In genomic region chr6:87730141-87730540, GRCm38 (mm10) we compare ENCODE assay signal across 8 mouse cellular contexts. TPM values are rescaled to one million over a fixed set of nuclear protein-coding genes. Genes with fewer than 3 reads are reported as not detected.
DNase-seq lines count a peak whose midpoint lies in the region; ATAC-seq and TF ChIP-seq lines count a peak whose summit lies in the region.

No protein-coding gene starts in this region.

- no peaks in the 10 kb centered on the region for H3K36me3 ChIP-seq in heart, embryonic 13.5 days
- no peaks in the 10 kb centered on the region for H3K36me3 ChIP-seq in ES-E14 (ENCODE audit: control insufficient read depth, insufficient read depth, low read length, poor library complexity, severe bottlenecking)
- H3K36me3 ChIP-seq in hindbrain, embryonic 10.5 days, result peaks cover 7% of the 10 kb centered on the region
- no peaks in the 10 kb centered on the region for H3K36me3 ChIP-seq in liver, embryonic 16.5 days (ENCODE audit: control insufficient read depth, insufficient read depth)

- no peaks in the 10 kb centered on the region for H3K9me3 ChIP-seq in heart, embryonic 13.5 days
- no peaks in the 10 kb centered on the region for H3K9me3 ChIP-seq in ES-E14 (ENCODE audit: control insufficient read depth, insufficient read depth, low read depth, low read length)
- H3K9me3 ChIP-seq in hindbrain, embryonic 10.5 days, result no peaks in the 10 kb centered on the region
- no peaks in the 10 kb centered on the region for H3K9me3 ChIP-seq in liver, embryonic 16.5 days (replicated peaks; ENCODE audit: control insufficient read depth, low read length)

- peaks cover 37% of the 10 kb centered on the region for H3K4me1 ChIP-seq in heart, embryonic 13.5 days
- peaks cover 0 to 3% of the 10 kb centered on the region in 2 experiments; a peak in 1 of 4 replicates for H3K4me1 ChIP-seq in ES-E14 (ENCODE audit: control insufficient read depth in 2 of 2, insufficient read depth in 2 of 2, low read length in 2 of 2, poor library complexity in 1 of 2)
- peaks cover 62% of the 10 kb centered on the region for H3K4me1 ChIP-seq in hindbrain, embryonic 10.5 days (replicated peaks)
- H3K4me1 ChIP-seq in liver, embryonic 16.5 days (ENCODE audit: control insufficient read depth, low read depth, low read length), result peaks cover 13% of the 10 kb centered on the region

- no peak overlapping the region for H3K27ac ChIP-seq in heart, embryonic 13.5 days (replicated peaks)
- H3K27ac ChIP-seq in ES-E14 (ENCODE audit: insufficient read depth, low read depth, low read length, poor library complexity, severe bottlenecking), result no peak overlapping the region
- H3K27ac ChIP-seq in hindbrain, embryonic 10.5 days, result peak overlapping the region; percentile 89
- no peak overlapping the region for H3K27ac ChIP-seq in liver, embryonic 16.5 days (ENCODE audit: low read length)

- no peak for DNase-seq in heart, adult 8-10 months (ENCODE audit: low spot score)
- DNase-seq in ES-E14 (ENCODE audit: low read depth, low spot score), result no peak
- DNase-seq in hindbrain, embryonic 10.5 days (ENCODE audit: low spot score), result no peak
- no peak for DNase-seq in adrenal gland, adult 2 months
- no peak for DNase-seq in ovary, adult 18-20 months (ENCODE audit: low spot score)
- no peak for DNase-seq in left cerebral cortex, adult 9 months (ENCODE audit: low spot score in 2 of 2)

- H3K9ac ChIP-seq in heart, embryonic 13.5 days, result peak overlapping the region; percentile 78
- no peak overlapping the region for H3K9ac ChIP-seq in ES-E14 (ENCODE audit: insufficient read depth, low read depth, low read length, poor library complexity, severe bottlenecking)
- no peak overlapping the region for H3K9ac ChIP-seq in liver, embryonic 16.5 days (ENCODE audit: low read depth, low read length)

- peaks cover 81% of the 10 kb centered on the region for H3K27me3 ChIP-seq in heart, embryonic 13.5 days (replicated peaks)
- peaks cover 78% of the 10 kb centered on the region for H3K27me3 ChIP-seq in hindbrain, embryonic 10.5 days (ENCODE audit: insufficient read depth, poor library complexity, severe bottlenecking)
- H3K27me3 ChIP-seq in liver, embryonic 16.5 days (ENCODE audit: control insufficient read depth, insufficient read depth, low read depth, low read length), result peaks cover 58% of the 10 kb centered on the region

- in situ Hi-C loops in ES-E14 (cut with MboI; ENCODE audit: low sequenced_read_pairs in 2 of 2, unreplicated experiment in 2 of 2), result no loop called here

- ATAC-seq in heart, embryonic 13.5 days (ENCODE audit: extremely low read depth, insufficient number of reproducible peaks, low FRiP score, low TSS enrichment), result no peak
- no peak for ATAC-seq in liver, embryonic 16.5 days (ENCODE audit: low read depth)

- peak overlapping the region; percentile 69 for H3K4me3 ChIP-seq in heart, embryonic 13.5 days
- H3K4me3 ChIP-seq in ES-E14 (ENCODE audit: insufficient read depth in 1 of 2, low read depth in 1 of 2, low read length in 2 of 2, poor library complexity in 1 of 2, severe bottlenecking in 1 of 2), result peak overlapping the region; percentile 70 to 71
- H3K4me3 ChIP-seq in hindbrain, embryonic 10.5 days, result peak overlapping the region; percentile 78
- H3K4me3 ChIP-seq in liver, embryonic 16.5 days (ENCODE audit: low read depth, low read length), result no peak overlapping the region

- 17% methylated on average over 13 of the region's 13 CpGs for WGBS in heart, embryonic 13.5 days
- WGBS in hindbrain, embryonic 10.5 days, result 14% methylated on average over 13 of the region's 13 CpGs
- 30% methylated on average over 13 of the region's 13 CpGs for WGBS in liver, embryonic 16.5 days (ENCODE audit: insufficient replicate concordance)

- H3K4me2 ChIP-seq in heart, embryonic 13.5 days, result peak overlapping the region; percentile 98
- peak overlapping the region; percentile 43 for H3K4me2 ChIP-seq in liver, embryonic 16.5 days (ENCODE audit: low read depth, low read length)

TF ChIP-seq in ES-E14, 5 proteins besides CTCF, POLR2A, EP300 and RAD21:
- no peak for TF ChIP-seq ZNF384 (IDR thresholded peaks at IDR 0.05; ENCODE audit: low read depth, low read length)
- TF ChIP-seq CHD2 (IDR thresholded peaks at IDR 0.05; ENCODE audit: low read depth, low read length), result no peak
- TF ChIP-seq ZC3H11A (IDR thresholded peaks at IDR 0.05; ENCODE audit: borderline replicate concordance, low read depth, low read length), result no peak
- no peak for TF ChIP-seq HCFC1 (IDR thresholded peaks at IDR 0.05; ENCODE audit: borderline replicate concordance, insufficient read depth, low read length)
- no peak for TF ChIP-seq MAFK (IDR thresholded peaks at IDR 0.05; ENCODE audit: insufficient read depth, low read depth, low read length)

RNA-seq across cellular contexts. Expression of gene Efcc1, which starts 0.5 kb away (rescaled TPM):
- polyA plus RNA-seq in heart, embryonic 13.5 days (2015; fragmentation: Nextera tagmentation; extraction: Ambion mirVana), result 0.43 and 0.52 TPM in 2 replicates
- 1 to 10 TPM in 3 of 4 experiments, under 1 TPM in 1; 0.53 to 1.2 (median 1.1) TPM for total RNA-seq in heart, adult 8-10 months (2022)
- not detected in 2 replicates for total RNA-seq in ES-E14 (2012; rRNA removed)
- 4.2 and 5.8 TPM in 2 replicates for polyA plus RNA-seq in hindbrain, embryonic 10.5 days (2016; fragmentation: Nextera tagmentation; extraction: Ambion mirVana)
- 0.18 and 0.23 TPM in 2 replicates for polyA plus RNA-seq in liver, embryonic 16.5 days (2015; fragmentation: Nextera tagmentation; extraction: Ambion mirVana)
- total RNA-seq in adrenal gland, adult 2 months (2021), result 1 to 10 TPM in 1 of 2 experiments, under 1 TPM in 1; 0.63 to 1.1 TPM
- polyA plus RNA-seq in adrenal gland, adult 2 months (2012; rRNA removed), result 1.1 and 1.4 TPM in 2 replicates

RNA-seq across cellular contexts. Expression of gene Gp9, which starts 47.7 kb away (rescaled TPM):
- 5.1 and 7.2 TPM in 2 replicates for polyA plus RNA-seq in heart, embryonic 13.5 days (2015; fragmentation: Nextera tagmentation; extraction: Ambion mirVana)
- total RNA-seq in heart, adult 8-10 months (2022), result 1 to 10 TPM in 3 of 4 experiments, under 1 TPM in 1; 0.81 to 3.6 (median 1.6) TPM
- total RNA-seq in ES-E14 (2012; rRNA removed), result not detected in 2 replicates
- polyA plus RNA-seq in hindbrain, embryonic 10.5 days (2016; fragmentation: Nextera tagmentation; extraction: Ambion mirVana), result 3.0 and 3.1 TPM in 2 replicates
- polyA plus RNA-seq in liver, embryonic 16.5 days (2015; fragmentation: Nextera tagmentation; extraction: Ambion mirVana), result 24.8 and 26.2 TPM in 2 replicates
- under 1 TPM in 1 of 2 experiments, not detected in 1; 0.45 TPM for total RNA-seq in adrenal gland, adult 2 months (2021)
- polyA plus RNA-seq in adrenal gland, adult 2 months (2012; rRNA removed), result 0.84 and 1.0 TPM in 2 replicates

RNA-seq across cellular contexts. Expression of gene Aplf, which starts 58.1 kb away (rescaled TPM):
- polyA plus RNA-seq in heart, embryonic 13.5 days (2015; fragmentation: Nextera tagmentation; extraction: Ambion mirVana), result 8.4 and 8.7 TPM in 2 replicates
- total RNA-seq in heart, adult 8-10 months (2022), result 1 to 10 TPM; 2.2 to 3.0 (median 2.7) TPM
- total RNA-seq in ES-E14 (2012; rRNA removed), result 9.1 and 10.4 TPM in 2 replicates
- polyA plus RNA-seq in hindbrain, embryonic 10.5 days (2016; fragmentation: Nextera tagmentation; extraction: Ambion mirVana), result 13.4 and 14.8 TPM in 2 replicates
- 13.9 and 15.4 TPM in 2 replicates for polyA plus RNA-seq in liver, embryonic 16.5 days (2015; fragmentation: Nextera tagmentation; extraction: Ambion mirVana)
- 1 to 10 TPM; 5.5 to 7.4 TPM for total RNA-seq in adrenal gland, adult 2 months (2021)
- 2.5 and 3.7 TPM in 2 replicates for polyA plus RNA-seq in adrenal gland, adult 2 months (2012; rRNA removed)
